Mouse (Mus musculus) megakaryocyte-erythroid progenitor cell, adult 5 weeks (primary cell): ENCODE data around the gene Eif2s3y. TPM values are rescaled to one million over a fixed set of nuclear protein-coding genes. Genes with fewer than 3 reads are reported as not detected.

Experiments
- polyA plus RNA-seq: library from polyadenylated mRNA; stranded (reverse); fragments of >175 nt; gene quantifications from 2 replicates; pipeline ENCODE4 v1.2.3, GENCODE M21; 2012

The Eif2s3y gene
- not detected in 2 replicates for polyA plus RNA-seq

GRCm38 (mm10) chrY:1009882-1010751 is at the start of gene Eif2s3y:
Gene Eif2s3y, plus strand, starts transcription at chrY:1010543.

Other genes with a start within 250 kb of the Eif2s3y start
- gene Zfy1, start 213.1 kb upstream of the Eif2s3y start, polyA plus RNA-seq: not detected in 2 replicates
- gene Uba1y, start 191.9 kb upstream of the Eif2s3y start, polyA plus RNA-seq: not detected in 2 replicates
- not detected in 2 replicates for gene Kdm5d, start 112.8 kb upstream of the Eif2s3y start, polyA plus RNA-seq
- 0.02 and 0.06 TPM in 2 replicates for gene Uty, start 235.2 kb downstream of the Eif2s3y start, polyA plus RNA-seq